Mouse (Mus musculus) left cerebral cortex, postnatal 14 days (tissue): Measurements from ENCODE around the gene Kcnc2. TPM values are rescaled to one million over a fixed set of nuclear protein-coding genes. Genes with fewer than 3 reads are reported as not detected.
A peak's percentile ranks its signal among the peaks of the same experiment; 100 is the strongest.

ENCODE experiments used
- DNase-seq, 2 experiments: peaks; one replicate each; pipeline ENCODE4 v3.0.0; 2021 to 2022; ENCODE audit warnings: low spot score in 2 of 2, mixed read lengths in 1 of 2
- intact Hi-C: fragments of 180-260 bp; cut with DNase I; formaldehyde crosslinking; loops from one replicate; pipeline ENCODE4 v1.15.1; 2025
- total RNA-seq, 2 experiments: library from RNA; stranded (reverse); gene quantifications; 2 replicates each; pipeline ENCODE4 v1.2.3; 2021

Gene Kcnc2
- total RNA-seq, 2 experiments from 2014 or later = 67.1 to 68.4 TPM

GRCm38 (mm10) chr10:112378465-112378864 lies 107.5 kb downstream of the Kcnc2 start:
- DNase-seq = no peak
- intact Hi-C loops = no loop called here

GRCm38 (mm10) chr10:112380590-112380989 lies 109.7 kb downstream of the Kcnc2 start:
- intact Hi-C loops = no loop called here
- no peak for DNase-seq

- intact Hi-C loops = no loop called here
- no peak for DNase-seq
Measured at GRCm38 (mm10) chr10:112394399-112394970, 123.6 kb downstream of the Kcnc2 start.

- DNase-seq = no peak
- intact Hi-C loops = no loop called here
Measured at GRCm38 (mm10) chr10:112397194-112397593, 126.3 kb downstream of the Kcnc2 start.

GRCm38 (mm10) chr10:112400591-112401404 lies 129.9 kb downstream of the Kcnc2 start:
- intact Hi-C loops = no loop called here
- DNase-seq = peak; percentile 8 to 14

- intact Hi-C loops = no loop called here
- no peak for DNase-seq
Measured at GRCm38 (mm10) chr10:112409525-112409924, 138.6 kb downstream of the Kcnc2 start.

- no peak for DNase-seq
- intact Hi-C loops = no loop called here
Measured at GRCm38 (mm10) chr10:112423327-112423726, 152.4 kb downstream of the Kcnc2 start.

GRCm38 (mm10) chr10:112436950-112437349 lies 166.0 kb downstream of the Kcnc2 start:
- intact Hi-C loops = no loop called here

GRCm38 (mm10) chr10:112444640-112445039 lies 173.7 kb downstream of the Kcnc2 start:
- DNase-seq = no peak
- intact Hi-C loops = no loop called here

More at GRCm38 (mm10) chr10:112436950-112437349, 166.0 kb downstream of the Kcnc2 start:
- no peak for DNase-seq

- intact Hi-C loops = no loop called here
- DNase-seq = no peak
Measured at GRCm38 (mm10) chr10:112450910-112451309, 180.0 kb downstream of the Kcnc2 start.

GRCm38 (mm10) chr10:112468689-112469384 lies 197.9 kb downstream of the Kcnc2 start:
- intact Hi-C loops = no loop called here
- peak; percentile 8 to 20 for DNase-seq

- intact Hi-C loops = no loop called here
- no peak for DNase-seq
Measured at GRCm38 (mm10) chr10:112474122-112474810, 203.3 kb downstream of the Kcnc2 start.

GRCm38 (mm10) chr10:112481461-112481860 lies 210.5 kb downstream of the Kcnc2 start:
- intact Hi-C loops = no loop called here
- DNase-seq = peak in 1 of 2 experiments; percentile 13

- intact Hi-C loops = no loop called here
- no peak for DNase-seq
Measured at GRCm38 (mm10) chr10:112481921-112482607, 211.1 kb downstream of the Kcnc2 start.

GRCm38 (mm10) chr10:112484387-112485105 lies 213.6 kb downstream of the Kcnc2 start:
- intact Hi-C loops = no loop called here
- DNase-seq = no peak

GRCm38 (mm10) chr10:112485819-112486218 lies 214.9 kb downstream of the Kcnc2 start:
- no peak for DNase-seq
- intact Hi-C loops = no loop called here

- intact Hi-C loops = no loop called here
- no peak for DNase-seq
Measured at GRCm38 (mm10) chr10:112488751-112489150, 217.8 kb downstream of the Kcnc2 start.
